Mouse (Mus musculus) cortical plate, adult 2 months (tissue): ENCODE data around the gene Nr2c2ap. TPM values are rescaled to one million over a fixed set of nuclear protein-coding genes. Genes with fewer than 3 reads are reported as not detected.

Experiments used
- H3K27ac ChIP-seq: fragments of 200-500 bp; 2 replicates; pipeline ENCODE4 v1.5.1; 2012; ENCODE audit warnings: low read length, control low read depth, inconsistent platforms; ENCODE audit not compliant: insufficient read depth
- H3K4me1 ChIP-seq: fragments of 200-500 bp; 2 replicates; pipeline ENCODE4 v1.6.1; 2011; ENCODE audit warnings: low read length; ENCODE audit not compliant: control insufficient read depth, insufficient read depth
- H3K4me3 ChIP-seq: fragments of 200-500 bp; 2 replicates; pipeline ENCODE4 v1.5.1; 2011; ENCODE audit warnings: mild to moderate bottlenecking, low read length, control low read depth; ENCODE audit not compliant: insufficient read depth
- CTCF ChIP-seq: fragments of 200-500 bp; IDR thresholded peaks from 2 replicates; pipeline ENCODE4 v1.5.1; 2011; ENCODE audit warnings: mild to moderate bottlenecking, control low read depth, low read length; ENCODE audit not compliant: insufficient read depth; ENCODE audit errors: extremely low read depth
- POLR2A ChIP-seq: fragments of 200-500 bp; IDR thresholded peaks from 2 replicates; pipeline ENCODE4 v1.6.1; 2011; ENCODE audit warnings: mild to moderate bottlenecking, low read length, control low read depth; ENCODE audit not compliant: insufficient read depth; ENCODE audit errors: extremely low read depth
- polyA plus RNA-seq: library from polyadenylated mRNA; depleted of rRNA; stranded (reverse); fragments of >200 nt; gene quantifications from 2 replicates; pipeline ENCODE4 v1.2.3, GENCODE M21; 2012; rRNA removed

The Nr2c2ap gene
- 22.5 and 25.2 TPM in 2 replicates for polyA plus RNA-seq

- peaks cover 3% of the 10 kb centered on the region for H3K4me1 ChIP-seq
- no peak within 1 kb of the TSS for H3K27ac ChIP-seq
- peak within 1 kb of the TSS; percentile 64 for H3K4me3 ChIP-seq
- TF ChIP-seq CTCF (no peak), POLR2A (peak; percentile 62; the same call in 1 of the 2 replicates)
Observed at GRCm38 (mm10) chr8:70131166-70131883, at the start of gene Nr2c2ap. Gene Nr2c2ap (plus strand): TSS chr8:70131333.

- no peak overlapping the region for H3K27ac ChIP-seq
- H3K4me3 ChIP-seq, result no peak overlapping the region
- TF ChIP-seq POLR2A (no peak), CTCF (no peak)
- no peaks in the 10 kb centered on the region for H3K4me1 ChIP-seq
Observed at GRCm38 (mm10) chr8:70081976-70082375, 49.2 kb upstream of the Nr2c2ap start.

- Histone ChIP-seq H3K27ac (no peak within 1 kb of the TSS), H3K4me3 (peak within 1 kb of the TSS; percentile 64), H3K4me1 (no peaks in the 10 kb centered on the region)
- TF ChIP-seq CTCF (no peak), POLR2A (peak; percentile 74; the same call in 1 of the 2 replicates)
Observed at GRCm38 (mm10) chr8:70083285-70083684, 47.8 kb upstream of the Nr2c2ap start, which contains the start of gene Hapln4. Gene Hapln4 (plus strand): TSS chr8:70083457.

GRCm38 (mm10) chr8:70084191-70085065 lies 46.7 kb upstream of the Nr2c2ap start:
- no peak overlapping the region for H3K27ac ChIP-seq
- TF ChIP-seq POLR2A (no peak), CTCF (no peak)
- no peaks in the 10 kb centered on the region; the same call in 1 of the 2 replicates for H3K4me1 ChIP-seq
- peak overlapping the region; percentile 64 for H3K4me3 ChIP-seq

- Histone ChIP-seq H3K4me1 (no peaks in the 10 kb centered on the region; the same call in 1 of the 2 replicates), H3K4me3 (no peak overlapping the region), H3K27ac (no peak overlapping the region)
- TF ChIP-seq POLR2A, result no peak
- no peak for TF ChIP-seq CTCF
Observed at GRCm38 (mm10) chr8:70086151-70086550, 45.0 kb upstream of the Nr2c2ap start.

- Histone ChIP-seq H3K4me3 (no peak overlapping the region), H3K4me1 (no peaks in the 10 kb centered on the region; the same call in 1 of the 2 replicates), H3K27ac (no peak overlapping the region)
- no peak for TF ChIP-seq POLR2A
- TF ChIP-seq CTCF, result no peak
Observed at GRCm38 (mm10) chr8:70087237-70087636, 43.9 kb upstream of the Nr2c2ap start.

- Histone ChIP-seq H3K4me1 (no peaks in the 10 kb centered on the region; the same call in 1 of the 2 replicates), H3K4me3 (peak overlapping the region; percentile 9), H3K27ac (no peak overlapping the region)
- TF ChIP-seq CTCF (peak; percentile 79), POLR2A (no peak)
Observed at GRCm38 (mm10) chr8:70087836-70088650, 43.1 kb upstream of the Nr2c2ap start.

- H3K27ac ChIP-seq, result no peak overlapping the region
- no peak overlapping the region for H3K4me3 ChIP-seq
- no peak for TF ChIP-seq POLR2A
- TF ChIP-seq CTCF, result no peak
- no peaks in the 10 kb centered on the region; the same call in 1 of the 2 replicates for H3K4me1 ChIP-seq
Observed at GRCm38 (mm10) chr8:70089296-70089960, 41.7 kb upstream of the Nr2c2ap start.

- Histone ChIP-seq H3K4me3 (no peak overlapping the region), H3K27ac (0 out of 2 replicates have a peak overlapping the region, but pooled peaks have one; percentile 18), H3K4me1 (no peaks in the 10 kb centered on the region; the same call in 1 of the 2 replicates)
- TF ChIP-seq POLR2A (no peak), CTCF (no peak)
Observed at GRCm38 (mm10) chr8:70092786-70093185, 38.3 kb upstream of the Nr2c2ap start.
